Mouse (Mus musculus) embryonic fibroblast, embryonic 13.5 days (primary cell): ENCODE data around the gene 4930524B15Rik.

Source experiments
- CTCF ChIP-seq: IDR thresholded peaks from 2 replicates; pipeline ENCODE4 v1.5.1; 2011; ENCODE audit warnings: mild to moderate bottlenecking, control low read depth, low read length, moderate library complexity, borderline replicate concordance; ENCODE audit not compliant: insufficient read depth
- POLR2A ChIP-seq: IDR thresholded peaks from 2 replicates; pipeline ENCODE4 v1.6.1; 2011; ENCODE audit warnings: low read depth, mild to moderate bottlenecking, control low read depth, low read length, moderate library complexity

DNA sequence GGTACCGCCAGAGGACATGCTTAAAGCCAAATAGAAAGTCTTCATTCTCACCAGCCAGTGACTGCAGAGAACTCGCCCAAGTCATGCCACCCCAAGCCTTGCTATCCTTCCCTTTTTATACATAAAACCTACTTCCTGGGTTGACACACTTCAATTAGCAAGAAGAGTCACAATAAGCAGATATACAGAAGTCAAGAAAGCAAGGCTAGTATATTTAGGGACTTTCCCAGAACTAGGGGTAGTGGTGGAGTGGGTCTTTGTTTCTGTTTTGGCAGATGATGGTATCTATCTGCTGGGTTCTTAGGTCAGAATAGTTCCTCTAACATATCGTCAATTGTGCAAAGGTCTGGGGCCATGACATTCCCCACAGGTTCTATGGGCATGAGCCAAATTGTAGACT lies 27.1 kb downstream of the 4930524B15Rik start:
- no peak for TF ChIP-seq CTCF
- TF ChIP-seq POLR2A, result no peak
